Mouse (Mus musculus) lung, postnatal 0 days (tissue): ENCODE measurements at regions not wholly inside any gene's neighbourhood (a gene's known extent, or its start where the extent isn't known, plus 50 kb on each side); places are given as distances from the start of the nearest gene placed in this dataset.

Experiments used
- CTCF ChIP-seq: IDR thresholded peaks from 2 replicates; pipeline ENCODE4 v1.5.1; 2016; ENCODE audit warnings: antibody characterized with exemption, mild to moderate bottlenecking
- EP300 ChIP-seq: IDR thresholded peaks from 2 replicates; pipeline ENCODE4 v1.6.1; 2016; ENCODE audit warnings: antibody characterized with exemption, mild to moderate bottlenecking, control low read depth

- 0 out of 2 replicates have a peak, but pooled peaks have one; percentile 2 for TF ChIP-seq EP300
- TF ChIP-seq CTCF = no peak
Measured at GRCm38 (mm10) chr17:47142276-47142675, 131.9 kb upstream of the Ubr2 start.
